Mouse (Mus musculus) kidney, postnatal 14 days (tissue): ENCODE measurements around the gene Chrnb2.
A peak's percentile ranks its signal among the peaks of the same experiment; 100 is the strongest.

Experiments
- DNase-seq: peaks from one replicate; pipeline ENCODE4 v3.0.0; 2022; ENCODE audit warnings: mixed read lengths

Chrnb2 gene

DNA sequence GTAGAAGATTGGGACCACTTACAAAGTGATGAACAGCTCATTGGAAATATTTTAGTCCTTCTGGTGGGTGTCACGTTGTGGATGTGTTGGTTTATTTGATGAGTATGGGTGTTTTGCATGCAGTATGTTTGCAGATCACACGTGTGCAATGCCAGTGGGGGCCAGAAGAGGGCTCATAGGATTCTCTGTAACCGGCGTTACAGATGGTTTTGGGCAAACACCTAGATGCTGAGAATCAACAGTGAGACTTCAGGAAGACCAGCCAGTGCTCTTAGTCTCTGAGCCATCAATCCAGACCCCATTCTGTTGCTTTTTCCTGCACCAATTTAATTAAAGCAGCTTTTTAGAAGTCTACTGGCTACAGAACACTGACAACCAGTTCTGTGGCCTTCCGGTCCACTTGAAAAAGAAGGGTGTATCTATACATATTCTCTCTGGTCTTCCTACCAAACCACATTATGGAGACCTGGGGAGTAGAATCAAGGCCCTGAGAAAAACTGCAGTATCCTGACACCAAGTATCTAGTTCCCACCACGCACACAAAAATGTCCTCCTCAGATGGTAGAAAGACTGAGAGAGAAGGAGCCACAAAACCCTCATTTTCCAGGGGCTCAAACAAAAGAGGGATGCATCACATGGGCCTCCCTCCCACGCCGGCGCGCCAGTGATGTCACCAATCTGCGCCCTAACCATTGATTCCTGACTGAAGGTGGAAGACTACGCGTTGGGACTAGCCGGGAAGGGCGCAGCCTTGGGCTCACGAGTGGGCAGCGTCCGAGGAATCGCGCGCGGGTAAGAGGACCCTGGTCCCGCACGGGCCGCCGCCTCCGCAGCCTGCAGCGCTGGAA, 49.8 kb downstream of the Chrnb2 start, which contains the start of gene Adar:
Gene Adar (plus strand): TSS at position 664 of the 848 bp plus-strand sequence.
- peak; percentile 78 for DNase-seq

DNA sequence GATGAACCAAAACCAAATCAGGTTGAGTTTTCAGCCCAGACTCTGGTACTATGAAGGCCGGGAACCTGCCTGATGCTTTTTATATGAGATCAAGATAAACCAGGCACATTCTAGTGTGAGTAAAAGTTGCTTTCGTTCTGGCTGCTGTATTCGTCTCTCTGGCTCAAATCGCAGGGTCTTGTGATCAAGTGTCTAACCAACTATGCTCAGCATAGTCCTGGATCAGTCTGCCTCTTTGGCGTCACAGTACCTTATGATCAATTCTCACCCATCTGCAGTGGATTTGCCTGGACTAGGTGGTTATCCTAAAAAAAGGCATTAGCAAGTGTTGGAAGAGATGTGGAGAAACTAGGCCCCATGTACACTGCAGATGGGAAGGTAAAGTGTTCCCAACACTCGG, 60.4 kb downstream of the Chrnb2 start:
- DNase-seq, result no peak

- no peak for DNase-seq
These were observed 60.8 kb downstream of the Chrnb2 start for GRCm38 (mm10) chr3:89703596-89703995.

DNA sequence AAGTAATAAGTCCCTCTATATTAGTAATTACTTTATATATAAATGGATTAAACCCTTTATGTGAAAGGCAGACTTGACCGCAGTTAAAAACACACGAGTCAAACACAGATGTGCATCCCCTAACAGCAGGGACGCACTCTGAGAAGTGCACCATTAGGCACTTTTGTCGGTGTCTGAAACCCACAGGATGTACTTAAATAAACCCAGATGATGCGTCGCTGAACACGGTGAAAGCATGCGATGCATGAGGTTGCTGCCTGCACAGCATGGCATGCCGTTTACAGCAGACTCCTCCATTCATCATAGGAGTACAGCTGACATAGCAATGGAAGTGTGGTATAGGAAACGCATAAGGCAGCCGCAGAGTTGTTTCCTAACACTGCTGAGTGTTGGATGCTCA, 64.0 kb downstream of the Chrnb2 start:
- no peak for DNase-seq

DNA sequence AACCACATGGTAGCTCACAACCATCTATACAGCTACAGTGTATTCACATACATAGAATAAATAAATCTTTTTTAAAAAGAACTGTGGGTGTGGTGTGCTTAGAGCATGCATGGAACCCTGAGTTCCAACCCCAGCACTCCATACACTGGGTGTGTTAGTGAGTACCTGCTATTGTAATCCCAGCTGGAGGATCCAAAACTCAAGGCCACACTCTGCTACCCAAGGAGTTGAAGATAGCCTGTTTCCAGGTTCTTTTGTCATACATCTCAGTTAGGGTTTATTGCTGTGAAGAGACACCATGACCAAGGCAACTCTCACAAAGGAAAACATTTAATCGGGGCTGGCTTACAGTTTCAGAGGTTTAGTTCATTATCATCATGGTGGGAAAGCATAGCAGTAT, 65.5 kb downstream of the Chrnb2 start:
- DNase-seq, result no peak
